Mouse (Mus musculus) naive thymus-derived CD4-positive, alpha-beta T cell, adult 5 months (primary cell): Measurements from ENCODE around the gene Gm6096. TPM values are rescaled to one million over a fixed set of nuclear protein-coding genes. Genes with fewer than 3 reads are reported as not detected.

Experiments
- polyA plus RNA-seq: library from polyadenylated mRNA; unstranded; fragments of 100-300 nt; shearing (Covaris generic); gene quantifications from one replicate; pipeline ENCODE4 v1.2.1, GENCODE M21; 2017

Gm6096 gene
- 1.6 TPM for polyA plus RNA-seq

GRCm38 (mm10) chr7:34250738-34251137, at the start of gene Gm6096:
TSS of gene Gm6096 (plus strand) at chr7:34251038.

GRCm38 (mm10) chr7:34230116-34230515, 20.7 kb upstream of the Gm6096 start, which contains the start of gene Gpi1:
TSS of gene Gpi1 (minus strand) at chr7:34230336.

Other genes starting within 250 kb of the Gm6096 start
- not detected for gene Scgb2b27, start 237.1 kb upstream of the Gm6096 start, polyA plus RNA-seq
- gene Scgb1b27, start 229.6 kb upstream of the Gm6096 start, polyA plus RNA-seq: not detected
- gene Scgb1b30, start 155.6 kb upstream of the Gm6096 start, polyA plus RNA-seq: not detected
- gene Wtip, start 117.8 kb upstream of the Gm6096 start, polyA plus RNA-seq: not detected
- 122 TPM for gene Uba2, start 81.4 kb upstream of the Gm6096 start, polyA plus RNA-seq
- gene Pdcd2l, start 54.4 kb upstream of the Gm6096 start, polyA plus RNA-seq: 54.2 TPM
- gene Gpi1, start 20.7 kb upstream of the Gm6096 start, polyA plus RNA-seq: 207 TPM
- gene 4931406P16Rik, start 62.5 kb downstream of the Gm6096 start, polyA plus RNA-seq: 44.9 TPM
- gene Lsm14a, start 142.3 kb downstream of the Gm6096 start, polyA plus RNA-seq: 173 TPM